Comparison of ENCODE assay signal across 28 mouse cellular contexts in genomic region chr17:68024327-68024726, GRCm38 (mm10). TPM values are rescaled to one million over a fixed set of nuclear protein-coding genes. Genes with fewer than 3 reads are reported as not detected.
A peak's percentile ranks its signal among the peaks of the same experiment; 100 is the strongest.
DNase-seq lines count a peak whose midpoint lies in the region; ATAC-seq lines count a peak whose summit lies in the region.
"Had no signal": no experiment of that assay in that cellular context is flagged by ENCODE, and none has a peak within 500 bp of the region (broad histone marks: within the 10 kb centered on the region; RNA-seq: fewer than 3 reads in every experiment).

No protein-coding gene starts in this region.

- 58% methylated on average over 7 of the region's 7 CpGs for WGBS in intestine, embryonic 16.5 days

- no peak overlapping the region for H3K4me2 ChIP-seq in intestine, embryonic 16.5 days (ENCODE audit: low read depth, low read length)
- H3K4me2 ChIP-seq: embryonic facial prominence, embryonic 12.5 days; embryonic facial prominence, embryonic 15.5 days; heart, embryonic 12.5 days; heart, embryonic 15.5 days; hindbrain, embryonic 12.5 days; hindbrain, embryonic 15.5 days had no signal

- ATAC-seq in granulocyte monocyte progenitor cell, adult 5-6 weeks (replicated peaks; ENCODE audit: poor library complexity, severe bottlenecking) = peak; percentile 97
- ATAC-seq in megakaryocyte progenitor cell, adult 5-6 weeks (replicated peaks; ENCODE audit: poor library complexity) = peak; percentile 94
- no peak for ATAC-seq in intestine, embryonic 16.5 days
- ATAC-seq: activated CD4-positive, CD25-positive, alpha-beta regulatory T cell, adult 4 months; CD4-positive, CD25-positive, alpha-beta regulatory T cell, adult 4 months; forebrain, embryonic 14.5 days; forebrain, postnatal 0 days had no signal

- no peak overlapping the region for H3K4me3 ChIP-seq in intestine, embryonic 16.5 days (ENCODE audit: low read length)
- H3K4me3 ChIP-seq: embryonic facial prominence, embryonic 12.5 days; embryonic facial prominence, embryonic 15.5 days; heart, embryonic 12.5 days; heart, embryonic 15.5 days; hindbrain, embryonic 12.5 days; hindbrain, embryonic 15.5 days had no signal

- H3K9ac ChIP-seq in intestine, embryonic 16.5 days (ENCODE audit: low read depth, low read length) = no peak overlapping the region
- H3K9ac ChIP-seq: embryonic facial prominence, embryonic 12.5 days; embryonic facial prominence, embryonic 15.5 days; forebrain, postnatal 0 days; heart, embryonic 12.5 days; heart, embryonic 15.5 days; hindbrain, embryonic 12.5 days; hindbrain, embryonic 15.5 days had no signal

- H3K36me3 ChIP-seq in intestine, embryonic 16.5 days (ENCODE audit: control insufficient read depth, insufficient read depth, low read length) = no peaks in the 10 kb centered on the region
- H3K36me3 ChIP-seq: embryonic facial prominence, embryonic 12.5 days; embryonic facial prominence, embryonic 15.5 days; heart, embryonic 12.5 days; heart, embryonic 15.5 days; hindbrain, embryonic 12.5 days; hindbrain, embryonic 15.5 days had no signal

- no peaks in the 10 kb centered on the region for H3K27me3 ChIP-seq in intestine, embryonic 16.5 days (replicated peaks; ENCODE audit: control insufficient read depth, insufficient read depth, low read length)
- H3K27me3 ChIP-seq: embryonic facial prominence, embryonic 12.5 days; embryonic facial prominence, embryonic 15.5 days; heart, embryonic 12.5 days; heart, embryonic 15.5 days; hindbrain, embryonic 12.5 days; hindbrain, embryonic 15.5 days had no signal

- no peaks in the 10 kb centered on the region for H3K4me1 ChIP-seq in intestine, embryonic 16.5 days (ENCODE audit: control insufficient read depth, insufficient read depth, low read length)
- H3K4me1 ChIP-seq: embryonic facial prominence, embryonic 15.5 days; heart, embryonic 12.5 days; heart, embryonic 15.5 days; hindbrain, embryonic 12.5 days; hindbrain, embryonic 15.5 days had no signal

- DNase-seq in heart, adult 11 months = peak; percentile 65
- no peak for DNase-seq in heart, postnatal 4 days
- no peak for DNase-seq in right cerebral cortex, postnatal 14 days
- DNase-seq: adrenal gland, postnatal 10 days; cerebellum, adult 11-12 months; cerebellum, adult 8-10 months; cerebellum, postnatal 10 days; cerebellum, postnatal 36 days; forebrain, postnatal 0 days; gastrocnemius, postnatal 10 days; gastrocnemius, postnatal 36 days; heart, adult 18-20 months; heart, postnatal 10 days; heart, postnatal 36 days; kidney, adult 11 months; kidney, adult 8-10 months had no signal

- H3K27ac ChIP-seq in intestine, embryonic 16.5 days (ENCODE audit: low read length) = no peak overlapping the region
- H3K27ac ChIP-seq: embryonic facial prominence, embryonic 12.5 days; embryonic facial prominence, embryonic 15.5 days; heart, embryonic 15.5 days; hindbrain, embryonic 12.5 days; hindbrain, embryonic 15.5 days had no signal

- H3K9me3 ChIP-seq in intestine, embryonic 16.5 days (ENCODE audit: control insufficient read depth, low read length) = no peaks in the 10 kb centered on the region
- H3K9me3 ChIP-seq: embryonic facial prominence, embryonic 12.5 days; embryonic facial prominence, embryonic 15.5 days; heart, embryonic 12.5 days; heart, embryonic 15.5 days; hindbrain, embryonic 12.5 days; hindbrain, embryonic 15.5 days had no signal

RNA-seq across cellular contexts. Expression of gene Arhgap28, which starts 20.4 kb away (rescaled TPM):
- 10 to 100 TPM; 11.8 to 12.5 TPM for total RNA-seq in heart, postnatal 4 days (2021)
- total RNA-seq in granulocyte monocyte progenitor cell, adult 5-6 weeks (2014; fragmentation: Nextera tagmentation) = 0.90 and 2.1 TPM in 2 replicates
- total RNA-seq in granulocyte monocyte progenitor cell, adult 5-6 weeks (2017) = 1.0 and 1.8 TPM in 2 replicates
- 1.3 TPM in 2 replicates for total RNA-seq in megakaryocyte progenitor cell, adult 5-6 weeks (2015)
- 1.1 and 1.2 TPM in 2 replicates for total RNA-seq in megakaryocyte progenitor cell, adult 5-6 weeks (2017)
- polyA plus RNA-seq in intestine, embryonic 16.5 days (2015; fragmentation: Nextera tagmentation; extraction: Ambion mirVana) = 12.7 and 13.1 TPM in 2 replicates
- polyA plus RNA-seq: CD4-positive, CD25-positive, alpha-beta regulatory T cell, adult 4 months had no signal

Comparison
In these comparisons a context has a peak if more than half of its experiments do, and no peak if none do; other contexts are left out.
1. RNA of gene Arhgap28, which starts 20.4 kb away (total RNA-seq): 11.8 to 12.5 TPM in heart, postnatal 4 days; 0.90 to 2.1 TPM in granulocyte monocyte progenitor cell, adult 5-6 weeks and 1.1 to 1.3 TPM in megakaryocyte progenitor cell, adult 5-6 weeks; every median in the first group is over 4 times any median in the second.